ENCODE assay signal across 26 mouse cellular contexts in genomic region chr9:13902030-13902429, GRCm38 (mm10).
A peak's percentile ranks its signal among the peaks of the same experiment; 100 is the strongest.
DNase-seq lines count a peak whose midpoint lies in the region; ATAC-seq and TF ChIP-seq lines count a peak whose summit lies in the region.
"Had no signal": no experiment of that assay in that cellular context is flagged by ENCODE, and none has a peak within 500 bp of the region (broad histone marks: within the 10 kb centered on the region; RNA-seq: fewer than 3 reads in every experiment).

No protein-coding gene starts in this region.

- no peaks in the 10 kb centered on the region for H3K9me3 ChIP-seq in midbrain, embryonic 11.5 days (ENCODE audit: control insufficient read depth, low read length)
- H3K9me3 ChIP-seq in midbrain, postnatal 0 days (ENCODE audit: low read length) = no peaks in the 10 kb centered on the region
- no peaks in the 10 kb centered on the region for H3K9me3 ChIP-seq in CH12.LX (replicated peaks; ENCODE audit: low read length)
- H3K9me3 ChIP-seq: embryonic facial prominence, embryonic 13.5 days; embryonic facial prominence, embryonic 15.5 days; forebrain, embryonic 10.5 days; forebrain, embryonic 12.5 days; G1E had no signal

- no peaks in the 10 kb centered on the region for H3K36me3 ChIP-seq in midbrain, embryonic 11.5 days (ENCODE audit: control insufficient read depth, insufficient read depth, low read length)
- H3K36me3 ChIP-seq in midbrain, postnatal 0 days (ENCODE audit: insufficient read depth, low read length) = no peaks in the 10 kb centered on the region
- H3K36me3 ChIP-seq in CH12.LX (replicated peaks in 1 of 2; ENCODE audit: control insufficient read depth in 1 of 2, insufficient read depth in 1 of 2, low read length in 1 of 2) = no peaks in the 10 kb centered on the region
- H3K36me3 ChIP-seq: embryonic facial prominence, embryonic 13.5 days; embryonic facial prominence, embryonic 15.5 days; forebrain, embryonic 10.5 days; forebrain, embryonic 12.5 days; G1E had no signal

- TF ChIP-seq EP300 in CH12.LX (IDR thresholded peaks at IDR 0.05; ENCODE audit: low read length) = peak; percentile 51

- H3K27me3 ChIP-seq in midbrain, embryonic 11.5 days (ENCODE audit: control insufficient read depth, insufficient read depth, low read length) = no peaks in the 10 kb centered on the region
- H3K27me3 ChIP-seq in midbrain, postnatal 0 days (ENCODE audit: insufficient read depth, low read length) = no peaks in the 10 kb centered on the region
- H3K27me3 ChIP-seq in CH12.LX (replicated peaks) = no peaks in the 10 kb centered on the region
- H3K27me3 ChIP-seq: embryonic facial prominence, embryonic 13.5 days; embryonic facial prominence, embryonic 15.5 days; forebrain, embryonic 12.5 days; Patski had no signal

- no peak overlapping the region for H3K4me2 ChIP-seq in midbrain, embryonic 11.5 days
- H3K4me2 ChIP-seq in midbrain, postnatal 0 days (ENCODE audit: low read depth, low read length, poor library complexity, severe bottlenecking) = no peak overlapping the region
- H3K4me2 ChIP-seq in CH12.LX (ENCODE audit: insufficient read depth, low read depth, poor library complexity, severe bottlenecking) = no peak overlapping the region
- H3K4me2 ChIP-seq: embryonic facial prominence, embryonic 13.5 days; embryonic facial prominence, embryonic 15.5 days; forebrain, embryonic 12.5 days had no signal

- dilution Hi-C loops in CH12.LX (cut with MboI; ENCODE audit: extremely low pct_ligation_motif_present, extremely low pct_unique_long_range_greater_than_20kb, low sequenced_read_pairs) = no loop called here

- in situ Hi-C loops in CH12.LX (cut with MboI; ENCODE audit: low pct_ligation_motif_present, low pct_unique_long_range_greater_than_20kb, low sequenced_read_pairs) = no loop called here

- no peak for TF ChIP-seq RAD21 in CH12.LX (IDR thresholded peaks at IDR 0.05; ENCODE audit: low read depth, low read length)

- peak; percentile 31 for DNase-seq in midbrain, embryonic 11.5 days (ENCODE audit: low spot score, missing footprints)
- no peak for DNase-seq in midbrain, postnatal 0 days (ENCODE audit: low spot score)
- DNase-seq in CH12.LX (ENCODE audit: extremely low read depth) = no peak
- no peak for DNase-seq in kidney, adult 8-10 months
- no peak for DNase-seq in kidney, postnatal 36 days
- DNase-seq: adrenal gland, adult 8-10 months; adrenal gland, postnatal 25 days; cerebellum, adult 11 months; cerebellum, adult 18-20 months; cerebellum, adult 8-10 months; cerebellum, adult 9-11 months; cerebellum, postnatal 14 days; cerebellum, postnatal 36 days; embryo, embryonic 11 days had no signal

- H3K4me1 ChIP-seq in midbrain, embryonic 11.5 days (ENCODE audit: control insufficient read depth, insufficient read depth, low read length) = no peaks in the 10 kb centered on the region; the same call in 1 of the 2 replicates
- 0 out of 2 replicates have a peak, but pooled peaks cover 5% of the 10 kb centered on the region for H3K4me1 ChIP-seq in midbrain, postnatal 0 days (ENCODE audit: insufficient read depth, low read length)
- peaks cover 2 to 12% of the 10 kb centered on the region in 2 experiments; a peak in 2 of 4 replicates for H3K4me1 ChIP-seq in CH12.LX (ENCODE audit: control insufficient read depth in 1 of 2, insufficient read depth in 2 of 2)
- H3K4me1 ChIP-seq: embryonic facial prominence, embryonic 15.5 days; forebrain, embryonic 12.5 days had no signal

- H3K27ac ChIP-seq in midbrain, embryonic 11.5 days (ENCODE audit: low read depth, low read length) = no peak overlapping the region
- H3K27ac ChIP-seq in midbrain, postnatal 0 days (ENCODE audit: low read depth, low read length) = no peak overlapping the region
- H3K27ac ChIP-seq in CH12.LX (ENCODE audit: insufficient read depth, low read depth) = no peak overlapping the region
- H3K27ac ChIP-seq: embryonic facial prominence, embryonic 13.5 days; embryonic facial prominence, embryonic 15.5 days; forebrain, embryonic 10.5 days; forebrain, embryonic 12.5 days had no signal

- no peak for TF ChIP-seq CTCF in midbrain, postnatal 0 days (IDR thresholded peaks at IDR 0.05)
- no peak for TF ChIP-seq CTCF in CH12.LX (conservative IDR thresholded peaks at IDR 0.05 in 1 of 2, IDR thresholded peaks at IDR 0.05 in 1 of 2; ENCODE audit: low read depth in 2 of 2, low read length in 2 of 2)

- ATAC-seq in midbrain, embryonic 11.5 days (ENCODE audit: low FRiP score) = no peak
- no peak for ATAC-seq in midbrain, postnatal 0 days (ENCODE audit: low FRiP score)
- ATAC-seq in granulocyte monocyte progenitor cell, adult 5-6 weeks (replicated peaks; ENCODE audit: poor library complexity, severe bottlenecking) = peak; percentile 56
- ATAC-seq in megakaryocyte progenitor cell, adult 5-6 weeks (replicated peaks; ENCODE audit: poor library complexity) = peak; percentile 29; the same call in 1 of the 2 replicates
- ATAC-seq: activated CD4-positive, CD25-positive, alpha-beta regulatory T cell, adult 4 months; forebrain, embryonic 14.5 days; forebrain, embryonic 16.5 days; Patski had no signal

- WGBS in midbrain, embryonic 11.5 days = 92% methylated on average over 3 of the region's 3 CpGs
- 95% methylated on average over 3 of the region's 3 CpGs for WGBS in midbrain, postnatal 0 days

- no peak overlapping the region for H3K9ac ChIP-seq in midbrain, embryonic 11.5 days (ENCODE audit: low read length)
- no peak overlapping the region for H3K9ac ChIP-seq in midbrain, postnatal 0 days (replicated peaks; ENCODE audit: low read length, poor library complexity, severe bottlenecking)
- no peak overlapping the region for H3K9ac ChIP-seq in CH12.LX (ENCODE audit: insufficient read depth, low read depth)
- H3K9ac ChIP-seq: embryonic facial prominence, embryonic 13.5 days; embryonic facial prominence, embryonic 15.5 days; forebrain, embryonic 12.5 days had no signal

- H3K4me3 ChIP-seq in midbrain, embryonic 11.5 days (ENCODE audit: low read depth, low read length) = no peak overlapping the region
- no peak overlapping the region for H3K4me3 ChIP-seq in midbrain, postnatal 0 days (ENCODE audit: low read depth, low read length)
- no peak overlapping the region for H3K4me3 ChIP-seq in CH12.LX (replicated peaks in 1 of 3; ENCODE audit: low read depth in 2 of 3, low read length in 2 of 3, poor library complexity in 1 of 3)
- H3K4me3 ChIP-seq: embryonic facial prominence, embryonic 13.5 days; embryonic facial prominence, embryonic 15.5 days; erythroblast, embryonic 14.5 days; forebrain, embryonic 10.5 days; forebrain, embryonic 12.5 days had no signal

- no peak for TF ChIP-seq POLR2A in CH12.LX (IDR thresholded peaks at IDR 0.05; ENCODE audit: low read depth, low read length)

- no peaks in the 10 kb centered on the region for H3K79me2 ChIP-seq in CH12.LX (replicated peaks; ENCODE audit: control insufficient read depth, extremely low read depth, insufficient read depth, poor library complexity, severe bottlenecking)

TF ChIP-seq in CH12.LX, 34 proteins besides CTCF, POLR2A, EP300 and RAD21:
- TF ChIP-seq SIN3A (IDR thresholded peaks at IDR 0.05; ENCODE audit: low read length) (no peak), MXI1 (IDR thresholded peaks at IDR 0.05; ENCODE audit: low read depth, low read length) (no peak), NELFE (IDR thresholded peaks at IDR 0.05; ENCODE audit: low read depth, low read length) (no peak), ELF1 (IDR thresholded peaks at IDR 0.05; ENCODE audit: low read depth, low read length) (no peak), IRF4 (IDR thresholded peaks at IDR 0.05; ENCODE audit: low read depth, low read length) (peak; percentile 67), CHD2 (IDR thresholded peaks at IDR 0.05; ENCODE audit: low read length) (no peak), MAX (IDR thresholded peaks at IDR 0.05; ENCODE audit: low read length) (no peak)

Comparison
In these comparisons a context has a peak if more than half of its experiments do, and no peak if none do; other contexts are left out.
1. ATAC-seq: peak in granulocyte monocyte progenitor cell, adult 5-6 weeks (single experiment) and megakaryocyte progenitor cell, adult 5-6 weeks (single experiment); none in midbrain, embryonic 11.5 days (single experiment) and midbrain, postnatal 0 days (single experiment).